Mouse (Mus musculus) testis, postnatal 14 days (tissue): ENCODE measurements around the gene Dync1i1.

Experiments used
- DNase-seq: peaks from one replicate; pipeline ENCODE4 v3.0.0; 2021; ENCODE audit warnings: low spot score

Gene Dync1i1

DNA sequence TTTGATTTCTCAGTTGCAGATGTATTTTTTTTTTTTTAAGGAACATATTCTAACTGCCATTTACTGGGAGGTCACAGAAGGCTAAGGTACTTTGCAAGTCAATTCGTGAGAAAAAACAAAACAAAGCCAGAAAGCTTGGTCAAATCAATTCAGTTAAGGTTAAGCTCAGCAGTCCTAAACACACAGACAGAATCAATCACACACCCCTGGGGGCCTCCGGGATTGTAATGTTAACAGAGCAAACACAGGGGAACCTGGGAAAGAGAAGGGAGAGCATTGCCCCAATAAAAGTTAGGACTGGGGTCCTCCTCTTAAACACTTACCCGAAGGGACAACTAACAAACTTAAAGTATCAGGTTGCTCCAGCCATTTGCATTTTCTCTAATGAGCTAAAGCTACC, 344.6 kb downstream of the Dync1i1 start:
- no peak for DNase-seq

DNA sequence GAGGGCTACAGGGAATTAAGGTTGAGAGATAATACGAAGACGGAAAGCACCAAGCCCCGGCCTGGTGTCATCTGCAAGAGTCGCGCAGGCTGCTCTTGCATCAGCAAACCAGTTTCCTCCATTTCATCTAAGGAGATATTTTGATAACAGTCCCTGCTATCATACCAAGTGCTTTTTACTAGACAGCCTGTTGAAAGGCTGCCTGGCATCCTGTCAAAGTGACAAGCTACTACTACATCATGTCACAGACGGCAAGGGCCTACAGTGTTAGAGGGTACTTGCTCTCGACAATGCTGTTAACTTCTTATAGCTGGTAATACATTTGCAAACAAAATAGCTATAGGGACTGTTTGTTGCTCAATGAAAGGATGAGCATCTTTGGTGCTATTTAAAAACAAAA, 345.6 kb downstream of the Dync1i1 start:
- DNase-seq, result no peak

DNA sequence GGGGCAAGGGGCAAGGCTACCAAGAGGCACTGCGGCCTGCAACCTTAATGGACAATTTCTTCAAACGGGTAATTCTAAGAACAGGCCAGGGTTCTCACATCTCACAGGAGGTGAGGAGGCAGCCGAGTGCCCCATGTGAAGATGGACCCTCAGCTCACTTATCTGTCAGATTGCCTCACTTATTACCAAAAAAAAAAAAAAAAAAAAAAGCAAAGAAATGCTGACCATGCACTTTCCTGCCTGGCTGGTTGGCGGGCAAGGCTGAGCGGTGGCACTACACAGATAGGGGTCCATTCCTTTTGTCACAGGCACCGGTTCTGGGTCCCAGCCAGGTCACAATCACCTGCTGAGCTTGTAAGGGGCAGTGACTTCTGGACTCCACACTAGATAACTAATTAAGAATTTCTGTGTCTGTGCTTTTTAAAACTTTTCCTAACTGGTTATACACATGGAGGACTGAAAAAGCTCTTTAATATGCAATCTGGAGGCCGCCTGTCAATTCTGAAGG, 350.6 kb downstream of the Dync1i1 start:
- no peak for DNase-seq

- DNase-seq, result no peak
Measured at GRCm38 (mm10) chr6:6077234-6077633, 351.8 kb downstream of the Dync1i1 start.
